Comparison of ENCODE assay signal across 27 mouse cellular contexts in the genomic region with DNA sequence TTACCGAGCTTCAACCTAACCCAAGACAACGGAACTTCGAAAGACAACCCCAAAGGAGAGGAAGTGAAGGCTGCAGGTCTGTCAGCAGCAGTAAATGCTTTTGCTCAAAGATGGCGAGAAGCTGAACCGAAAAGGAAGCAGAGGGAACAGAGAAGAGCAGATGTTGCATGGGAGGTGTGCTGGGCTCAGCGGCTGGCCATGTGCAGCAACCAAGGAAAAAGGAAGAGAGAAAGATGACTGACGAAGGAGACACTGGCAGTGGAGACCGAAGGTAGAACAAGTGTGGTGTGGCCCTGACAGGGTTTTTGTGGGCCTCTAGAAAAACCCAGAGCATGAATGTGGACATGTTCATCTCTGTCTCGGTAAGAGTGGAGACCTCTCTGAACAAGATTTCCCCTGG. TPM values are rescaled to one million over a fixed set of nuclear protein-coding genes. Genes with fewer than 3 reads are reported as not detected.
DNase-seq lines count a peak whose midpoint lies in the region; TF ChIP-seq lines count a peak whose summit lies in the region.
"Had no signal": no experiment of that assay in that cellular context is flagged by ENCODE, and none has a peak within 500 bp of the region (broad histone marks: within the 10 kb centered on the region; RNA-seq: fewer than 3 reads in every experiment).

No protein-coding gene starts in this region.

- DNase-seq in left cerebral cortex, adult 2 months (ENCODE audit: extremely low spot score in 1 of 2, low spot score in 2 of 2) = no peak
- DNase-seq in left cerebral cortex, adult 11 months (ENCODE audit: low spot score) = no peak
- DNase-seq in spleen, postnatal 36 days (ENCODE audit: low spot score in 2 of 2) = peak; percentile 18 to 26
- DNase-seq in spleen, postnatal 4 days (ENCODE audit: low spot score in 2 of 2) = no peak
- DNase-seq in brain, adult 2 months (ENCODE audit: low read depth, low spot score) = peak; percentile 81
- DNase-seq in gastrocnemius, postnatal 10 days = no peak
- DNase-seq: adrenal gland, postnatal 10 days; adrenal gland, postnatal 36 days; cerebellum, adult 11 months; cerebellum, adult 2 months; cerebellum, postnatal 25 days; gastrocnemius, adult 2 months; gastrocnemius, postnatal 25 days; heart, postnatal 14 days; heart, postnatal 4 days had no signal

- no peak overlapping the region for H3K4me3 ChIP-seq in left cerebral cortex, adult 2 months
- H3K4me3 ChIP-seq: embryonic facial prominence, embryonic 12.5 days; embryonic facial prominence, embryonic 15.5 days; forebrain, embryonic 12.5 days; forebrain, embryonic 15.5 days; gastrocnemius, adult 2 months; heart, embryonic 10.5 days; heart, embryonic 13.5 days had no signal

- peak overlapping the region; percentile 83 for H3K27ac ChIP-seq in left cerebral cortex, adult 2 months
- H3K27ac ChIP-seq: embryonic facial prominence, embryonic 12.5 days; embryonic facial prominence, embryonic 15.5 days; forebrain, embryonic 12.5 days; forebrain, embryonic 15.5 days; gastrocnemius, adult 2 months; heart, embryonic 10.5 days; heart, embryonic 13.5 days; hindbrain, embryonic 14.5 days; hindbrain, postnatal 0 days had no signal

- no peak for TF ChIP-seq CTCF in left cerebral cortex, adult 2 months (IDR thresholded peaks at IDR 0.05)

- intact Hi-C loops in left cerebral cortex, adult 2 months (cut with DNase I) = loop anchor here (1.0 to 2.0 kb wide), 2 partner anchors 39 to 44 kb away; no protein-coding TSS in a partner anchor

RNA-seq across cellular contexts. Expression of a gene that starts 5.5 kb away (rescaled TPM):
- total RNA-seq in left cerebral cortex, adult 2 months (2021) = 100 to 1,000 TPM; 180 to 188 TPM
- under 1 TPM; 0.90 to 0.96 TPM for total RNA-seq in gastrocnemius, postnatal 10 days (2021)
- total RNA-seq: common myeloid progenitor, adult 5-6 weeks had no signal

RNA-seq across cellular contexts. Expression of a gene that starts 47.5 kb away (rescaled TPM):
- under 1 TPM in 1 of 2 experiments, not detected in 1; 0.25 TPM for total RNA-seq in left cerebral cortex, adult 2 months (2021)
- total RNA-seq in gastrocnemius, postnatal 10 days (2021) = 100 to 1,000 TPM; 204 to 410 TPM
- total RNA-seq: common myeloid progenitor, adult 5-6 weeks; heart, adult 18-20 months; heart, postnatal 14 days; heart, postnatal 4 days; hindbrain, postnatal 0 days had no signal

RNA-seq across cellular contexts. Expression of a gene that starts 49.1 kb away (rescaled TPM):
- total RNA-seq in left cerebral cortex, adult 2 months (2021) = not detected
- 100 to 1,000 TPM; 135 to 142 TPM for total RNA-seq in gastrocnemius, postnatal 10 days (2021)
- total RNA-seq: adrenal gland, adult 18-20 months; adrenal gland, postnatal 36 days; common myeloid progenitor, adult 5-6 weeks; G1E; heart, adult 18-20 months; heart, postnatal 14 days had no signal

RNA-seq across cellular contexts. Expression of a gene that starts 58.7 kb away (rescaled TPM):
- total RNA-seq in left cerebral cortex, adult 2 months (2021) = 10 to 100 TPM; 14.0 TPM
- 1 to 10 TPM; 1.9 TPM for total RNA-seq in gastrocnemius, postnatal 10 days (2021)
- total RNA-seq: G1E had no signal

Comparison
In these comparisons a context has a peak if more than half of its experiments do, and no peak if none do; other contexts are left out.
1. DNase-seq: peak in spleen, postnatal 36 days (2 of 2) and brain, adult 2 months (single experiment); none in left cerebral cortex, adult 2 months (0 of 2), left cerebral cortex, adult 11 months (single experiment), spleen, postnatal 4 days (0 of 2) and gastrocnemius, postnatal 10 days (single experiment).
2. RNA of a gene that starts 5.5 kb away (total RNA-seq): 180 to 188 TPM in left cerebral cortex, adult 2 months; 0.90 to 0.96 TPM in gastrocnemius, postnatal 10 days; every median in the first group is over 10 times any median in the second.
3. RNA of a gene that starts 47.5 kb away (total RNA-seq): 204 to 410 TPM in gastrocnemius, postnatal 10 days; 0.25 TPM in left cerebral cortex, adult 2 months; every median in the first group is over 100 times any median in the second.
4. RNA of a gene that starts 49.1 kb away (total RNA-seq): 135 to 142 TPM in gastrocnemius, postnatal 10 days; not detected in left cerebral cortex, adult 2 months; every median in the first group is over 100 times any median in the second.